Mouse (Mus musculus): Measurements from ENCODE around the gene Fbxo24.

- no peak for TF ChIP-seq CTCF (IDR thresholded peaks at IDR 0.05; ENCODE audit: borderline replicate concordance, control insufficient read depth, extremely low read depth, insufficient read depth, low read length, poor library complexity)
- TF ChIP-seq POLR2A (IDR thresholded peaks at IDR 0.05; ENCODE audit: control insufficient read depth, extremely low read depth, insufficient read depth, low read length, poor library complexity) = no peak
Observed at GRCm38 (mm10) chr5:137642886-137643285, 14.1 kb upstream of the Fbxo24 start.

Data from thymus, adult 2 months (tissue).